Mouse (Mus musculus): ENCODE data around the gene Gpatch1.
A peak's percentile ranks its signal among the peaks of the same experiment; 100 is the strongest.

Gpatch1 gene

GRCm38 (mm10) chr7:35317729-35318609 is at the start of gene Gpatch1:
TSS of gene Gpatch1 (minus strand) at chr7:35318440.
- peak; percentile 92 to 94 for DNase-seq

DNA sequence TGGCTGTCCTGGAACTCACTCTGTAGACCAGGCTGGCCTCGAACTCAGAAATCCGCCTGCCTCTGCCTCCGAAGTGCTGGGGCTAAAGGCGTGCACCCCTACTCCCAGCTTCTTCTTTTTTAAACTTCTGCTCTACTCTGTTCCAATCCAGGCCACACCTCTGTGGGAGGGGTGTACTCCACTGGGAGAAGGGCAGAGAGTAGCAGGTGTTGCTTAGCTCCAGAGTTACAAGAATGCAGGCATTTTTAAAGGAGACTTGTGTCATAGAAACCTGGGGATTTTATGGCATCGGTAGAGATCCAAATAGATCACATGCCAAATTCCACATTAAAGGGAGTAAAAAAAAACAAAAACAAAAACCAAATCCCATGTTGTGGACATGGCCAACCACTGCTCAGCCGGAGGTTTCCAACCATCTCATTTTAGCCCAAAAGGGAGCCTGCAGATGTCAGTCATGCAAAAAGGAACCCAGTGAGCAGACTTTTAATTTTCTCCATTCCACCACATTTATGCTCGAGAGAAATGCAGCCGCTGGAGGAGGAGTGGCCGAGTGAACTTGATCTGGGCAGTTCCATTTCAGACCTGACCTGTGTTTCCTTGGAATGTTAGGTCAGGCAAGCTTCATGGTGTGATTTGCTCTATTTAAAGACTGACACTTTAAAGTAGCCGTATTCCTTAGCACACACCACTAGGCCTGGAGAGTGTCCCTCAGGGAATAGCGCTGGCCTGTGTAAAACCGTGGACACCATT is 47.1 kb upstream of the Gpatch1 start:
- no peak for DNase-seq

DNA sequence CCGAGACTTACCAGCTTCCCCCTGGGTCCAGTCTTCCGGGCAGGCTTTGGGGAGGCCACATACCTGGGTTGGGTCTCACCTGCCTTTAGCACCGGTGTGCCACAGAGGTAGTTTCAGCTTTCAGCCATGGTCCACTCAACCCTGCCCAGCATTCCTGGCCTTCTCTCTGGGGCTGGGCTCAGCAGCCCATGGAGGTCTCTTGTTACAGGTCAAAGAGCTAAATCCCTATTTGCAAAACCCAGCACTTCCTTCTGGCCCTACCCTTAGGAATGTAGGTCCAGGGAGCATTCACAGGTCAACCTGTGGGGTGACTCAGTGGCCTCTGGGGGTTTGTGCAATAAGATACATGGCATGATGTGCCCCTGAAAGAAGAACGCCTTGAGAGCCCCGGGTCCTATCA is 44.6 kb upstream of the Gpatch1 start:
- DNase-seq: peak; percentile 29 to 60

- no peak for DNase-seq
Measured at GRCm38 (mm10) chr7:35362253-35362652, 44.0 kb upstream of the Gpatch1 start.

- DNase-seq: no peak
Measured at GRCm38 (mm10) chr7:35357621-35358020, 39.4 kb upstream of the Gpatch1 start.

GRCm38 (mm10) chr7:35355303-35355872 is 37.1 kb upstream of the Gpatch1 start:
- DNase-seq: no peak

DNA sequence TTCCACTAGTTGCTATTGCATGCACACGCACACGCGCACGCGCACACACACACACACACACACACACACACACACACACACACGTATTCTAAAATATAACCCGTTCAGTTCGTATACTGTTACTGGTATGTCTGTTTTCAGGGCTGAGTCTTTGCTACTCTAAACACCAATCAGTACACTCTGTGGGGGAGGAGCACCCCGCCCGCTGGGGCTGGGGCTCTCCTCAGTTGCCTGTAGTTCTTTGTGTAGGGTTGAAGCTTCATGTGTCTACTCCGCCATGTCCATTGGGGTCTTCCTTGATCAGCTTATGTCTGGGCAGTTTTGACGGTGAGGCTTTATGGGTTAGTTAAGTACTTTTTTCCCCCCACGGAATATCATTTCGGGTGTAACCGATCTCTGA is 35.1 kb upstream of the Gpatch1 start:
- DNase-seq: no peak

GRCm38 (mm10) chr7:35351155-35351554 is 32.9 kb upstream of the Gpatch1 start:
- no peak for DNase-seq

- DNase-seq: peak in 1 of 2 experiments; percentile 14
Measured at GRCm38 (mm10) chr7:35349886-35350684, 31.8 kb upstream of the Gpatch1 start.

GRCm38 (mm10) chr7:35349022-35349421 is 30.8 kb upstream of the Gpatch1 start:
- DNase-seq: no peak

DNA sequence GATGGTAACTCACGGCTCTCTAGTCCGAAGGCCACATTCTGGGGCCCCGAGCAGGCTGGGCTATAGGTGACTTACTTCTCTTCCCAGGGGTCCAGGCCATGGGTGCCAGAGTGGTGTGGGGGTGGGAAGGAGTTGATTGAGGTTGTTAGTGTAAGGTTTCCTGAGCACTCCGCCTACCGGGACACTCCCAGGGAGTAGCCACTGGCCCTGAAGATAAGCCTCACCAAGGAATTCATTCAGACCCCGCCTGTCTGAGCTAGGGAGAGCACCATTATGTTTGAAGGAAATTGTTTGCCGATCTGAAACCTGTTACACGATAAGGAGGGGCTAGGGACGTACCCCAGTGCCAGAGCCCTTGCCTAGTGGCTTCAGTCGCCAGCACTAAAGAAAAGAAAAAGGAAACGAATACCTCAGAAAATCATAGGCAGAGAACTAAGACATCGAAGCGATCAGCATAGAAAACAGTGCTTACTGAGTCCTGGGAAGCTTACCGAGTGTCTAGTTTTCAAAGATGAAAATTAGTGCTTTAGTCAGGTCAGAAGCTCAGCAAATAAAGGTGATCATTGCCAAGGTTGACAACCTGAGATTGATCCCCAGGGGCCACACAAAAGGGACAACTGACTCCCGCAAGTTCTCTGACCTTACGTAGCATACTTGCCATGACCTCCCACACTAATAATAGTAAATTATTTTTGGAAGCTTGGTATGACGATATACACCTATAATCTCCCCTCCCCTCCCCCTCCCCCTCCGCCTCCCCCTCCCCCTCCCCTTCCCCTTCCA is 29.9 kb upstream of the Gpatch1 start:
- DNase-seq: peak; percentile 46 to 65

DNA sequence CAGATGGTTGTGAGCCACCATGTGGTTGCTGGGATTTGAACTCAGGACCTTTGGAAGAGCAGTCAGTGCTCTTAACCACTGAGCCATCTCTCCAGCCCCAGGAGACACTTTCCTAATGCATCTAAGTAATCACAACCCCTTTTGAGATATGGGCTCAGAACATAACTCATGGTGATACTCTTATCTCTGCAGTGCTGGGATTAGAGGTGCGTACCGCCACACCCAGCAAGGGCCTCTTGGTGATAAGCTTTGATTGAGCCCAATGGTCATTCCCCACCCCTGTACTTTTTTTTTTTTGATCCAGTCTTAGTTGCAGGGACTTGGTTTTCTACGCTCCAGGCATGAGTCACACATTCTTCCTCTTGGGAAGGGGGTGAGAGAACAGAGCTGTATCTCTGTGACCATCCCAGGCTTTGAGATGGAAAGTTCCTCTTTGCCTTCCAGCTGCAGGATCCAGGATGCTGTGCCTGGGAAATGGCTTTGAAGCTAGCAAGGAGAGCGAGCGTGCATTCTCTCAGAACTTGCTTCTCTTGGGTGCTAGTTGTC is 26.6 kb upstream of the Gpatch1 start:
- DNase-seq: no peak

DNA sequence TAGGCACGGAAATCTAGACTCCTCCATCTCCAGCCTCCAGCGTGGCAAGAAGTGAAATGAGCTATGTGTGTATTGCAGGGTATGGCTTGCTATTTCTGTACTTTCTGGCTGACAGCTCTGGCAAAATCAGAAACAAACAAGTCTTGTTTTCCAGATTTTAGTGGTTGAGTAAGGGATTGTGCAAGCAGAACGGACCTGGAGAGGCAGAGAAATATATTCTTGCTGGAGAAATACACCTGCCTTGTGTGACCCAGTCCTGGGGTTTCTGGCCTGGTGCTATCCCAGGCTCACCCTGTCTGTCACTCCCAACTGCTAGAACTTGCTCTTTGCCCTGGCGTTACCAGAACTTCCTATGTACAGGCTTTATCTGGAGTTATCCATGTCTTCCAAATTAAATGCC is 24.3 kb upstream of the Gpatch1 start:
- no peak for DNase-seq

- no peak for DNase-seq
Measured at GRCm38 (mm10) chr7:35341282-35341681, 23.0 kb upstream of the Gpatch1 start.

DNA sequence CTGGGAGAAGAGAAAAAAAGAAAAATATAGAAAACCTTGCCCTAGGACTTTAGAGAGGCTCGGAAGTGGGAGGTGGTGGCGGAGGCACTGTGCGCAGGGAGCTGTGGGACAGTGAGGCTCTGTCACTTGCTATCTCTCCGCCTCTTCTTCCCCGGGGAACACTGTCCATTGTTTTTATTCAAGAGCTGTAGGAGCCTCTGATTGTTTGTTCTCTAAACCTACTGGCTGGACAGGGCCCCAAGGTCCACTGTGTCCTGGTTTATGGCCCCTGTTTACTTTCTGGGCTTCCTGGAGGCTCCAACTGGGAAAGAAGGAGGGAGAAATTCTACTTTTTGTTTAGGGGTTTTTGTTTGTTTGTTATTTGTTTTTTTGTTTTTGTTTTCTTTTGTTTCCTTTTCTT is 22.0 kb upstream of the Gpatch1 start:
- no peak for DNase-seq

DNA sequence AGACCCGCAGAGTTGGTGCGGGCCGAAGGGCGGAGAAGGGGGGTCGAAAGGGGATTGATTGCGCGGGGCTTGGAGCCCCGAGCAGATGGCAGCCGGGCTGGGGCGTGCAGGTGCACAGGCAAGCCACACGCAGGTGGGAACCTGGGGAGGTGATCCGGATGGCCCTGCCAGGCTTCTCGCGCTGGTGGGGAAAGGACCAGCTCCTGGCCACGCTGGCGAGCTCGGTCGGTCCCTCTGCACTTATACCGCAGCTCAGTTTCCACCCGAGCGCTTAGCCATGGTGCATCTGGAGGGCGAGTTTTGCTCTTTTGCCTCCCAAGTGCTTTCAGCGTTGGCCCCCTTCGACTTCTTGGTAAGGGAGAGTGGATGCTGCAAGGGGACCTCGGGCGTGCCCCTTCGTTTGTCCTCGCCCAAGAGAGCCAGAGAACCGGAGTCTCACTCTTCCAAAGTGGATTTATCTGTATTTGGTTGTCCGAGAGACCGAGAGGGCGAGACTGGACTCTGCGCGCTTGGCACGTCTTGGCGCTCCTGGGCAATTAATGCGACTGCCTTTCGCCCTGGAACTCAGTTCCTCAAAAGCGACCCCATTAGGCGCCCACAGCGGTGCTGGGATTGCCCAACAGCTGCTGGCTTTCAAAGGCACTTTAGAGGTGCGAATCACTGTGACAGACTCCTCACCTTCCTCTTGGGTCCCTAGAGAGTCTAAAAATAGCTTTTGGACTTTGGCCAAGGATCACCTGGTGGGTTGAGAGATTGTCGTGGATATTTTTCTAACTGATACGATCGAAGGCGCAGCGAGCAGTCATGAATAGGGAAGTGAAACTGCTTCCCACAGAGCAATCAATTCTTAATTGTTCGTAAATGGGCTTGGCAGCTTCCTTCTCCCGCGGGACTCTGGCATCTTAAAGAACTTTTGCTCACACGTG is 16.6 kb upstream of the Gpatch1 start:
- peak; percentile 41 to 56 for DNase-seq

GRCm38 (mm10) chr7:35333692-35334526 is 15.7 kb upstream of the Gpatch1 start, which contains the start of gene Rhpn2:
TSS of gene Rhpn2 (plus strand) at chr7:35334170.
- DNase-seq: peak; percentile 100

DNA sequence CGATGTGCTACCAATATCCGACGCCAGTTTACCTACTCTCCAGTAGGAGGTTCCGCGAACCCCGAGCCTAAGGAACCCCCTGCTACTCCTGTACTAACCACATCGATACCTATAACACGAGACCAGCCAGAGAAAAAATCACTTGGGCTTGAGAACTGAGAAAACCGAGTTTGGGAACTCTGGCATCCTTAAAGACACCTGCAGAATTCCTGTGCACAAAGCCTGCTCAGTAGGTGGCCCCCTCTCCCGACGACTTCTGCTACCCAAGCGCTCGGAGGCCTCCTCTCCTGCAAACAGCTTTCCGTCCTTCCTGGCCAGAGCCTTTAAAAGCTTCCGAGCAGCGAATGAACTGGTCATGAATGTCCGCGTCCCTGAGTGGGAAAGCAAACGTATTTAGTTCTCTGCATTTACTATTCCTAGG is 15.0 kb upstream of the Gpatch1 start:
- peak in 1 of 2 experiments; percentile 63 for DNase-seq

- DNase-seq: no peak
Measured at GRCm38 (mm10) chr7:35331590-35331989, 13.3 kb upstream of the Gpatch1 start.
